Mouse (Mus musculus) neural tube, embryonic 14.5 days (tissue): ENCODE results near the gene Ppp1r27. TPM values are rescaled to one million over a fixed set of nuclear protein-coding genes. Genes with fewer than 3 reads are reported as not detected.

ENCODE experiments used
- ATAC-seq: fragments of 200-750 bp; cut with Nextera tagmentation; 2 replicates; pipeline ENCODE4 v1.8.0; 2017; ENCODE audit warnings: low read depth, mild to moderate bottlenecking, moderate TSS enrichment, moderate library complexity
- H3K27ac ChIP-seq: fragments of 300-500 bp; sonication (generic); 2 replicates; pipeline ENCODE4 v1.5.1; 2014; ENCODE audit warnings: low read depth, mild to moderate bottlenecking, control low read depth, low read length, moderate library complexity, mixed read lengths
- H3K27me3 ChIP-seq: fragments of 300-500 bp; sonication (generic); 2 replicates; pipeline ENCODE4 v1.6.1; 2014; ENCODE audit warnings: low read length; ENCODE audit not compliant: control insufficient read depth, insufficient read depth
- H3K36me3 ChIP-seq: fragments of 300-500 bp; sonication (generic); 2 replicates; pipeline ENCODE4 v1.6.1; 2014; ENCODE audit warnings: low read length, mixed read lengths; ENCODE audit not compliant: control insufficient read depth, insufficient read depth
- H3K4me1 ChIP-seq: fragments of 300-500 bp; sonication (generic); 2 replicates; pipeline ENCODE4 v1.6.1; 2014; ENCODE audit warnings: low read length; ENCODE audit not compliant: control insufficient read depth, insufficient read depth
- H3K4me2 ChIP-seq: fragments of 300-500 bp; sonication (generic); 2 replicates; pipeline ENCODE4 v1.6.1; 2014; ENCODE audit warnings: mild to moderate bottlenecking, low read depth, low read length, control low read depth
- H3K4me3 ChIP-seq: fragments of 300-500 bp; sonication (generic); 2 replicates; pipeline ENCODE4 v1.5.1; 2014; ENCODE audit warnings: low read depth, low read length, control low read depth, mixed read lengths
- H3K9ac ChIP-seq: fragments of 300-500 bp; sonication (generic); replicated peaks from 2 replicates; pipeline ENCODE4 v1.6.1; 2014; ENCODE audit warnings: low read depth, mild to moderate bottlenecking, control low read depth, low read length, mixed read lengths
- H3K9me3 ChIP-seq: fragments of 300-500 bp; sonication (generic); 2 replicates; pipeline ENCODE4 v1.6.1; 2016; ENCODE audit warnings: low read length; ENCODE audit not compliant: control insufficient read depth
- WGBS: fragments of 180-500 bp; shearing (Covaris S2); extraction: QIAGEN DNeasy Blood & Tissue Kit; methylation state at CpG from one replicate; pipeline ENCODE4 v1.1.7; 2014; 5-methylcytosine and 5-hydroxymethylcytosine counted together
- polyA plus RNA-seq: library from polyadenylated mRNA; unstranded; fragments of >200 nt; fragmentation: Nextera tagmentation; extraction: Ambion mirVana; gene quantifications from 2 replicates; pipeline ENCODE4 v1.2.1, GENCODE M21; 2014

Ppp1r27 gene
- polyA plus RNA-seq, 1 experiment from 2014 or later = not detected

DNA sequence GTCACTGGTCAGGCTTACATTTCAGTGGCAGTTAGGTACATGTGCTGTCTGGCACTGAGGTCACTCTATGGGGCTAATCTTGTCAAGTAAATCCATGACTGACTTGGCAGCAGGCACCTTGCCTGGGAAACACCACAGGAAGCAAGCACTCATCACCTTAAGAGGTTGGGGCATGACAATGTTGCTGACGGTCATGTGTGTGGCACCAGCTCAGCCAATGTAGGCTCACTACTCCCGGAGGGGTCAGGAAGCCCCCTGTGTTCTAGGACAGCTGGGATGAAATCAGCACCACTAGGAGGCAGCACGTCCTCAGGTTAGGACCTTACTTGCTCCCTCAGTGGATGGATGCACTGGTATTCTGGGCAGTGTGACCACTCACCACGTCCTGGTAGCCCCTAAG lies 9.0 kb downstream of the Ppp1r27 start:
- H3K4me3 ChIP-seq = no peak overlapping the region
- H3K9ac ChIP-seq = no peak overlapping the region
- peaks cover 28% of the 10 kb centered on the region for H3K36me3 ChIP-seq
- no peaks in the 10 kb centered on the region for H3K27me3 ChIP-seq
- no peak for ATAC-seq
- WGBS = 49% methylated on average over 4 of the region's 4 CpGs
- H3K4me1 ChIP-seq = peaks cover 12% of the 10 kb centered on the region
- no peak overlapping the region for H3K27ac ChIP-seq
- no peaks in the 10 kb centered on the region for H3K9me3 ChIP-seq
- no peak overlapping the region for H3K4me2 ChIP-seq

DNA sequence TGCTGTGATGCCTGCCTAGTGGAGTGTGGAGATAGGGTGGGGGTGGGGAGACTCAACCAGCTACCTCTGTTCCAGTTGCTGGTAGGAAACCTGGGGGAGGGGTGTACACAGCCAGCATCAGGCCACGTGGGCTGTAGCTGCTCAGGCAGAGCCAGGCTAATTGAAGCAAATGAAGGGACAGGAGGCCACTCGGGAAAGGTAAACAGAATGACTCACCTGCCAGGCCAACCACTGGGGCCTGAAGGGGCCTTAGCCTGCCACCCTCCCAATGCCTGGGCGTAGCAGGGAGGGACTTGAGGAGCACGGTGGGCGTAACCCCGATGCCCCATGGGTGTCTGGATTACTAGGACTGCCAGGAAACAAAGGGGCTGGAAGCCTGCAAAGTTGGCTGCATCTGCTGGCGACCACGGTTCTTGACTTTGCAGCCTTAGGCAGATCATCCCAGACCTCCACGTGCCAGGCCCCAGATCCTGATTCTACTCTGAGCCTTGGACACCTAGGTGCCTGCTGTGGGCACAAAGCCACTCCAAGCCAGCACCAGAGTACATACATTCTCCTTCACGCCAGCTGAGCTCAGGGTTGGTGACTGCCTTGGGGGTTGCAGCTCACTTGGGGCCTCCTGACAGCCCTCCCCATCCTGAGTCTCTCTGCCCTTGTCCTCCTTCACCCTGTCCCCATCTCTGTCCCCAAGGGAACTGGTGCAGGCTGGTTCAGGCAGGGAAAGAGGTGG lies 11.5 kb downstream of the Ppp1r27 start:
- peaks cover 28% of the 10 kb centered on the region for H3K36me3 ChIP-seq
- H3K27ac ChIP-seq = peak overlapping the region; percentile 66
- H3K4me2 ChIP-seq = no peak overlapping the region
- no peak overlapping the region for H3K4me3 ChIP-seq
- ATAC-seq = peak; percentile 75
- 26% methylated on average over 10 of the region's 10 CpGs for WGBS
- H3K27me3 ChIP-seq = no peaks in the 10 kb centered on the region
- peaks cover 12% of the 10 kb centered on the region for H3K4me1 ChIP-seq
- H3K9me3 ChIP-seq = no peaks in the 10 kb centered on the region
- H3K9ac ChIP-seq = peak overlapping the region; percentile 21; the same call in 1 of the 2 replicates

DNA sequence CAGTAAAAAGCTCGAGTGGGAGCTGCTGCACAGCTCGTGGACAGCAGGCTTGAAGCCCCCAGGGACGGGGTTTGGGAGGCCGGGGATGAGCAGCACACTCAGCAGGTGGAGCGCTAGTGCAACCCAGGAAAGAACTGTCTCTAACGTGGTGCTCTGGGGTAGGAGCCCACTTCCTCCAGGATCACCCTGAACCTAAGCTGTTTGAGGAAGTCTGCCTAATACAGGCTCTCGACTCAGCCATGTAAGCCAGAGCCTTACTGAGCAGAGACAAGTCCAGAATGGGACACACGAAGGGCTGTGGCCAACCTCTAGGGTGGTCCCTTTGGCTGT lies 12.0 kb downstream of the Ppp1r27 start:
- Histone ChIP-seq H3K27ac (peak overlapping the region; percentile 60), H3K9ac (no peak overlapping the region), H3K36me3 (peaks cover 23% of the 10 kb centered on the region), H3K4me1 (peaks cover 12% of the 10 kb centered on the region), H3K9me3 (no peaks in the 10 kb centered on the region), H3K27me3 (no peaks in the 10 kb centered on the region), H3K4me2 (no peak overlapping the region), H3K4me3 (no peak overlapping the region)
- no peak for ATAC-seq
- 57% methylated on average over 8 of the region's 8 CpGs for whole genome bisulfite sequencing

DNA sequence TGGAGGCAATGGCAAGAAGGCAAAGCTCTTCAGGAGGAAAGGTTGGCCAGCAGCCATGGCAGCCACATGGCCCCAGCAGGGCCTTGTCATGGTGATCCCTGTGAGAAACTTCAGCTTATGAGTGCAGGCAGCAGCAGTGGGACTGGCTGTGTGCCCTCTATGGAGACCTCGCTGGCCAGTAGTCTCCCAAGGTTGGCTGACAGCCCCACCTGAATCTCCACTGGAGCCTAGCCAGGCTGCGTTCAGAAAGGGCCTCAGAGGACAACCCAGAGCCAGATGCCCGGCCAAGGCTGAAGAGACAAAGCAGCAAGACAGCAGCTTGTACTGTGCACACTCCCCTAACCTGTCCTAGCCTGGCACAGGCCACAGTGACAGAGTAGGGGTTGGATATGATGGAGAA lies 12.4 kb downstream of the Ppp1r27 start:
- Histone ChIP-seq H3K4me3 (no peak overlapping the region), H3K27ac (no peak overlapping the region), H3K27me3 (no peaks in the 10 kb centered on the region), H3K9ac (no peak overlapping the region), H3K4me1 (peaks cover 12% of the 10 kb centered on the region), H3K4me2 (no peak overlapping the region), H3K9me3 (no peaks in the 10 kb centered on the region), H3K36me3 (peaks cover 20% of the 10 kb centered on the region)
- 75% methylated on average over 3 of the region's 3 CpGs for WGBS
- ATAC-seq = no peak

DNA sequence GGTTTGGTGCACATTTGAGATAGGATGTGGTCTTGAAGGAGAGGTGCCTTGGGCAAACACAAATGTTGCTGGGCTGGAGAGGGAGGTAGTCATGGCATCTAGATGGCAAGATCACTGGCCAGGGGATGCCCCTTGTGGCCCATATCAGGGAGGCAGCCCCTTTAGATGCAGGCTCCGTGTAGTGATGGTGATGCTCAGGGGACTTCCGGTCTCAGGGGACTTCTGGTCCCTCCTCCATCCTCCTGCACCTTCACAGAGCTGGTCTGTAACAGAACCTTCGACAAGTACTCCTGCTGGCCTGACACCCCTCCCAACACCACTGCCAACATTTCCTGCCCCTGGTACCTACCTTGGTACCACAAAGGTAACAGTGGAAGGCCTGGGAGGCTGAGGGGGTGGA lies 15.1 kb downstream of the Ppp1r27 start:
- H3K36me3 ChIP-seq = no peaks in the 10 kb centered on the region
- WGBS = 70% methylated on average over 3 of the region's 3 CpGs

DNA sequence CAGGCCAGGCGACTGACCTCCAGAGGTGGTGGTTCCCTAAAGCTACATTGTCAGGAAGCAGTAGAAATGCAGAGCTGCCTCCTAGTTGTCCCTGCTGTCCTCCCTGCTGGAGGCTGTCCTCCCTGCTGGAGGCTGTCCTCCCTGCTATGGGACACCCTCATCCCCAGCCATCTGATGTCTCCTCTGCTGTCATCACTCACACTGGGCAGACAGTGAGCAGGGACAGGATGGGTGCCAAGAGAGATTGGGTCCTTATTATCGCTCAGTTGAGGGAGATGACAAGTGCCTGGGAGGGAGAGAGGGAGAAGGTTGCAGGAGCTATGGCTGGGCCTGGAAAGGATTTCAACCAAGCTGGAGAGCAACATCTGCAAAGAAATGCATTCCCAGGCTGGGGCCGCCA lies 15.8 kb downstream of the Ppp1r27 start:
- Histone ChIP-seq H3K4me2 (no peak overlapping the region), H3K27me3 (peaks cover 17% of the 10 kb centered on the region), H3K4me3 (no peak overlapping the region), H3K9me3 (no peaks in the 10 kb centered on the region), H3K27ac (no peak overlapping the region), H3K4me1 (peaks cover 16% of the 10 kb centered on the region), H3K9ac (no peak overlapping the region), H3K36me3 (no peaks in the 10 kb centered on the region)
- no peak for ATAC-seq
- WGBS = 79% methylated on average over 3 of the region's 3 CpGs

More for the DNA sequence above, 15.1 kb downstream of the Ppp1r27 start:
- H3K27me3 ChIP-seq = peaks cover 11% of the 10 kb centered on the region
- ATAC-seq = no peak
- H3K9me3 ChIP-seq = no peaks in the 10 kb centered on the region
- H3K4me3 ChIP-seq = no peak overlapping the region
- H3K27ac ChIP-seq = no peak overlapping the region
- no peak overlapping the region for H3K4me2 ChIP-seq
- H3K9ac ChIP-seq = no peak overlapping the region
- H3K4me1 ChIP-seq = peaks cover 12% of the 10 kb centered on the region

DNA sequence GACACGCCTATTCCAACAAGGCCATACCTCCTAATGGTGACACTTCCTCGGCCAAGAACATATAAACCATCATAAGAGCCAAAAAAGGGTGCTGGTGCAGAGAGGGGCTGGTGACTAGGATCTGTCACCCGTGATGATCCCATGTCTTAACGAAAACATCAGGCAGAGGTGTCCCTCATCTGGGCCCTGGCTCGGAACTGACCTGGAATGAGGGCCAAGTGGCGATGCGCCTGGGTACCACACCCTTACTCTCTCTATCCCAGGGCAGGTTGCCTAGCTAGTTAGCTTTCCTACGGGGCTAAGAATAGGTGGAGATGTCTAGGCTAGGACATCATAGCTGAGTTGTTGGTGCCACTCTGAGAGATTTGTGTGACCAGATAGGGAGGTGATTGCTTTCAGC lies 16.8 kb downstream of the Ppp1r27 start:
- Histone ChIP-seq H3K27ac (no peak overlapping the region), H3K36me3 (no peaks in the 10 kb centered on the region), H3K27me3 (peaks cover 28% of the 10 kb centered on the region), H3K9ac (no peak overlapping the region), H3K9me3 (no peaks in the 10 kb centered on the region), H3K4me3 (no peak overlapping the region), H3K4me2 (no peak overlapping the region), H3K4me1 (peaks cover 5% of the 10 kb centered on the region)
- 88% methylated on average over 8 of the region's 8 CpGs for WGBS
- no peak for ATAC-seq

DNA sequence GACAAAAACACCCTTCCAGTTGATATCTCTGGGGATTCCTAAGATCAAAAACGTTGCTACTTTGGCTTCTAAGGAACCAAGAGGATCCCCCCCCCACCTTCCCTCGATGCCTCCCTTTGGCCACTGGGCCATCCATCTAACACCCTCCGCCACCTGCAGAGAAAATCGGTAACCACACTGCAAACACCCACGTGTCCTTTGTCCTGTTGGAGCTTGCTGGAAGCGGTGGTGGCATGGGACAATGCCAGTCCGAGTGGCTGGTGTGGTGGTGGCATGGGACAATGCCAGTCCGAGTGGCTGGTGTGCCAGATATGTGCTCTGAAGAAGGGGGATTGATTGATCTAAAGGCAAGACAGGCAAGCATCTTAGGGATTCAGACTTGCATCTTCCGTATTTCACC lies 19.3 kb downstream of the Ppp1r27 start:
- no peak overlapping the region for H3K4me3 ChIP-seq
- no peaks in the 10 kb centered on the region for H3K9me3 ChIP-seq
- no peak overlapping the region for H3K9ac ChIP-seq
- 0 out of 2 replicates have a peak, but pooled peaks cover 4% of the 10 kb centered on the region for H3K4me1 ChIP-seq
- no peak overlapping the region for H3K4me2 ChIP-seq
- H3K27ac ChIP-seq = no peak overlapping the region
- peaks cover 33% of the 10 kb centered on the region for H3K27me3 ChIP-seq
- no peak for ATAC-seq
- 30% methylated on average over 9 of the region's 9 CpGs for WGBS
- H3K36me3 ChIP-seq = no peaks in the 10 kb centered on the region

DNA sequence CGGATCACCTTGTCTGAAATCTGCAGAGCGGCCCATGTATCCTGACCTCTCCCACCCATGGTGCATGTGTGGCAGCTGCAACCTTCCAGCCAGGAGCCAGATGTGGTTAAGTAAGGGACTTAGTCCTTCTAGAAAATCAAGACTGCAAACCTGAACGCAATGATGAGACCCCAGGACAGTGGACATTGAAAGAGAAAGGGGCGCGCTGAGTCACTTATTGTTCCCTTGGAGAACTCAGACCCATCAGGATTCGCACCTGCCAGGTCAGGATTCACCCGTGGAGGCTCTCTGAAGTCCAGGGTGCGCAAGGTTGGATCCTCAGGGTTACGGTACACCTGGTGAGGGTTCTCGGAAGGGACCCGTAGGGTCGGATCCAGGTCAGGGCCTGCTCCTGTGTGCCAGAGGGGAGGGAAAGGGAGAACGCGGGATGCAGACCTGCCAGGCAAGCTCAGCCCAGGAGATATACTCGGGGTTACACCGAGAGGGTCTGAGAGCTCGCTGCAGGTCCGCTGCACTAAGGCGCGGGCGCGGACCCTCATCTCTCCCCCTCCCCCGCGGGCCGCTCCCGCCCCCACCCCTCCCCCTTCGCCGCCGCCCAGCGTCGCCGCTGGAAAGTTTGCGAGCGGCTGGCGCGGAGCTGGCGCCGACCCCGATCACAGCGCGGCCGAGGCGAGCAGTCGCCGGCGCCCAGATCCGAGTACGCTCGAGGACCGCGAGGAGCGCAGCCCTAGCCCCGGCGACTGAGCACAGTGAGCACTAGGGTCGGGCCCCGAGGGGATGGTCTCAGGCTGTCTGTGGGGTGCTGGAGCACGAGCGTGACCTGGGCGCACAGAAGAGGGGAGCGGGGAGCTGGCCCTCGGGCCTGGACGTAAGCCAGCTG lies 20.6 kb downstream of the Ppp1r27 start, which contains the start of gene Gcgr:
Gene Gcgr (plus strand): TSS at position 615 of the 880 bp plus-strand sequence.
- Histone ChIP-seq H3K36me3 (no peaks in the 10 kb centered on the region), H3K4me2 (peak within 1 kb of the TSS; percentile 46), H3K27me3 (peaks cover 33% of the 10 kb centered on the region), H3K9ac (peak within 1 kb of the TSS; percentile 25; the same call in 1 of the 2 replicates), H3K4me1 (0 out of 2 replicates have a peak, but pooled peaks cover 4% of the 10 kb centered on the region), H3K27ac (no peak within 1 kb of the TSS), H3K4me3 (peak within 1 kb of the TSS; percentile 26), H3K9me3 (no peaks in the 10 kb centered on the region)
- ATAC-seq = no peak
- WGBS = 8% methylated on average over 57 of the region's 62 CpGs
